Mouse (Mus musculus) hindbrain, embryonic 15.5 days (tissue): ENCODE measurements at regions not wholly inside any gene's neighbourhood (a gene's known extent, or its start where the extent isn't known, plus 50 kb on each side); places are given as distances from the start of the nearest gene placed in this dataset. TPM values are rescaled to one million over a fixed set of nuclear protein-coding genes. Genes with fewer than 3 reads are reported as not detected.

ENCODE experiments used
- ATAC-seq: fragments of 200-750 bp; cut with Nextera tagmentation; 2 replicates; pipeline ENCODE4 v1.8.0; 2017; ENCODE audit warnings: low read depth, moderate number of reproducible peaks, moderate TSS enrichment; ENCODE audit not compliant: low FRiP score
- H3K27ac ChIP-seq: fragments of 300-500 bp; sonication (generic); replicated peaks from 2 replicates; pipeline ENCODE4 v1.5.1; 2015; ENCODE audit warnings: mild to moderate bottlenecking, inconsistent platforms
- H3K27me3 ChIP-seq: fragments of 300-500 bp; sonication (generic); 2 replicates; pipeline ENCODE4 v1.6.1; 2015; ENCODE audit warnings: control low read depth, inconsistent platforms
- H3K36me3 ChIP-seq: fragments of 300-500 bp; sonication (generic); 2 replicates; pipeline ENCODE4 v1.6.1; 2015; ENCODE audit warnings: control low read depth, inconsistent platforms
- H3K4me1 ChIP-seq: fragments of 300-500 bp; sonication (generic); replicated peaks from 2 replicates; pipeline ENCODE4 v1.6.1; 2015; ENCODE audit warnings: control low read depth, inconsistent platforms
- H3K4me2 ChIP-seq: fragments of 300-500 bp; sonication (generic); 2 replicates; pipeline ENCODE4 v1.6.1; 2015; ENCODE audit warnings: moderate library complexity, mild to moderate bottlenecking, inconsistent platforms
- H3K4me3 ChIP-seq: fragments of 300-500 bp; sonication (generic); 2 replicates; pipeline ENCODE4 v1.5.1; 2015; ENCODE audit warnings: mild to moderate bottlenecking, inconsistent platforms
- H3K9ac ChIP-seq: fragments of 300-500 bp; sonication (generic); 2 replicates; pipeline ENCODE4 v1.6.1; 2015; ENCODE audit warnings: inconsistent platforms
- H3K9me3 ChIP-seq: fragments of 300-500 bp; sonication (generic); 2 replicates; pipeline ENCODE4 v1.6.1; 2016; ENCODE audit warnings: control low read depth, inconsistent platforms
- WGBS: fragments of 180-500 bp; shearing (Covaris S2); methylation state at CpG from one replicate; pipeline ENCODE4 v1.1.7; 2015; 5-methylcytosine and 5-hydroxymethylcytosine counted together
- microRNA counts: library from miRNA; unstranded; fragments of <30 nt; microRNA quantifications from one replicate; lab custom pipeline; 2016
- microRNA-seq: library from miRNA; unstranded; fragments of <30 nt; microRNA quantifications from one replicate; pipeline ENCODE4, GENCODE M21; 2016

GRCm38 (mm10) chr16:92891741-92892140 lies 65.8 kb upstream of the Runx1 start:
- H3K4me3 ChIP-seq = no peak overlapping the region
- H3K36me3 ChIP-seq = no peaks in the 10 kb centered on the region
- H3K27me3 ChIP-seq = no peaks in the 10 kb centered on the region
- ATAC-seq = no peak
- WGBS = 62% methylated on average over 2 of the region's 2 CpGs
- H3K27ac ChIP-seq = no peak overlapping the region
- H3K4me1 ChIP-seq = no peaks in the 10 kb centered on the region
- H3K9me3 ChIP-seq = no peaks in the 10 kb centered on the region
- no peak overlapping the region for H3K4me2 ChIP-seq
- no peak overlapping the region for H3K9ac ChIP-seq

GRCm38 (mm10) chr16:92890713-92891112 lies 64.8 kb upstream of the Runx1 start:
- H3K4me3 ChIP-seq = no peak overlapping the region
- no peak overlapping the region for H3K9ac ChIP-seq
- no peaks in the 10 kb centered on the region for H3K27me3 ChIP-seq
- no peaks in the 10 kb centered on the region for H3K36me3 ChIP-seq
- ATAC-seq = no peak
- H3K27ac ChIP-seq = no peak overlapping the region
- WGBS = 77% methylated on average over 3 of the region's 3 CpGs
- no peaks in the 10 kb centered on the region for H3K9me3 ChIP-seq
- H3K4me2 ChIP-seq = no peak overlapping the region
- no peaks in the 10 kb centered on the region for H3K4me1 ChIP-seq

GRCm38 (mm10) chr16:92889537-92889936 lies 63.6 kb upstream of the Runx1 start:
- H3K4me1 ChIP-seq = no peaks in the 10 kb centered on the region
- ATAC-seq = no peak
- no peak overlapping the region for H3K4me2 ChIP-seq
- no peaks in the 10 kb centered on the region for H3K36me3 ChIP-seq
- no peak overlapping the region for H3K4me3 ChIP-seq
- H3K27me3 ChIP-seq = no peaks in the 10 kb centered on the region
- WGBS = 92% methylated on average over 10 of the region's 10 CpGs
- no peak overlapping the region for H3K9ac ChIP-seq
- no peak overlapping the region for H3K27ac ChIP-seq
- no peaks in the 10 kb centered on the region for H3K9me3 ChIP-seq

- H3K4me2 ChIP-seq = no peak overlapping the region
- H3K9me3 ChIP-seq = no peaks in the 10 kb centered on the region
- no peak overlapping the region for H3K27ac ChIP-seq
- H3K4me1 ChIP-seq = no peaks in the 10 kb centered on the region
- 96% methylated on average over 3 of the region's 3 CpGs for WGBS
- H3K9ac ChIP-seq = no peak overlapping the region
- H3K4me3 ChIP-seq = no peak overlapping the region
- no peaks in the 10 kb centered on the region for H3K27me3 ChIP-seq
- no peaks in the 10 kb centered on the region for H3K36me3 ChIP-seq
- ATAC-seq = no peak
Measured at GRCm38 (mm10) chr16:92886226-92886625, 60.3 kb upstream of the Runx1 start.

GRCm38 (mm10) chr16:92883821-92884272 lies 57.9 kb upstream of the Runx1 start:
- no peak overlapping the region for H3K4me3 ChIP-seq
- no peaks in the 10 kb centered on the region for H3K27me3 ChIP-seq
- H3K9me3 ChIP-seq = no peaks in the 10 kb centered on the region
- H3K9ac ChIP-seq = no peak overlapping the region
- H3K36me3 ChIP-seq = no peaks in the 10 kb centered on the region
- no peak for ATAC-seq
- no peak overlapping the region for H3K27ac ChIP-seq
- H3K4me2 ChIP-seq = no peak overlapping the region
- WGBS = 68% methylated on average over 12 of the region's 12 CpGs
- no peaks in the 10 kb centered on the region for H3K4me1 ChIP-seq

- Histone ChIP-seq H3K4me2 (no peak overlapping the region), H3K4me3 (no peak overlapping the region), H3K27me3 (no peaks in the 10 kb centered on the region), H3K9ac (no peak overlapping the region), H3K9me3 (no peaks in the 10 kb centered on the region), H3K4me1 (no peaks in the 10 kb centered on the region), H3K27ac (no peak overlapping the region), H3K36me3 (no peaks in the 10 kb centered on the region)
- 87% methylated on average over 3 of the region's 3 CpGs for WGBS
- no peak for ATAC-seq
Measured at GRCm38 (mm10) chr16:92880356-92881043, 54.6 kb upstream of the Runx1 start.

GRCm38 (mm10) chr16:92878081-92878480 lies 52.1 kb upstream of the Runx1 start:
- Histone ChIP-seq H3K27me3 (no peaks in the 10 kb centered on the region), H3K4me2 (no peak overlapping the region), H3K9me3 (no peaks in the 10 kb centered on the region), H3K4me3 (no peak overlapping the region), H3K9ac (no peak overlapping the region), H3K27ac (no peak overlapping the region), H3K4me1 (no peaks in the 10 kb centered on the region), H3K36me3 (no peaks in the 10 kb centered on the region)
- ATAC-seq = no peak
- WGBS = 92% methylated on average over 10 of the region's 10 CpGs

MicroRNAs in the stretch of these regions (microRNA counts, 519-probe panel; counts per million panel counts)
- microRNA mmu-miR-802 (lab: Ali Mortazavi, UCI) = not detected

Small RNAs in the stretch of these regions (microRNA-seq; reads per million reads assigned to microRNA genes)
- gene Gm28003 = not detected
- 2.0 reads per million for gene Mir802
